Comparison of ENCODE assay signal across 24 mouse cellular contexts in the genomic region with DNA sequence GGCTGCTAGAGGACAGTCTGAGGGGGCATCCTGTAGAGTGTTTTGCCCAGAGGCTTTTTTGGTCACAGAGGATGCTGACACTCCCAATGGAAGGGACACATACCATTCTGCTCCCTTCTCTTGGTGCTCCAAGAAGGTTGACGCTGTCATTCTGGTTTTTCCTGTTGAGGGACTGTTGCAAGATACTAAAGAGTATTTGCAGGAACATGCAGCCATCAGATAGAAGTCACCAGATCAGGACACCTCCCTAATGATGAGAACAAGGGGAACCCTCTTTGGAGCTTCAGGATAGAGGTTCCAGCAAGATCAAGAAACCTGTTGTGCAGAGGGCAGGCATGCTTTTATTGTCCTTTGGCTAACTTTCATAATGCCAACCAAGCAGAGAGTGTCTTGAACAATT.
"Had no signal": no experiment of that assay in that cellular context is flagged by ENCODE, and none has a peak within 500 bp of the region (broad histone marks: within the 10 kb centered on the region; RNA-seq: fewer than 3 reads in every experiment).

No protein-coding gene starts in this region.

- H3K9me3 ChIP-seq: heart, embryonic 10.5 days; heart, embryonic 12.5 days; hindbrain, embryonic 10.5 days; hindbrain, embryonic 12.5 days; hindbrain, embryonic 15.5 days; kidney, embryonic 15.5 days; limb, embryonic 12.5 days; liver, embryonic 12.5 days had no signal

- H3K27ac ChIP-seq: gastrocnemius, adult 2 months; heart, embryonic 10.5 days; hindbrain, embryonic 10.5 days; hindbrain, embryonic 12.5 days; hindbrain, embryonic 15.5 days; hindbrain, postnatal 0 days; kidney, embryonic 15.5 days; kidney, postnatal 0 days; layer of hippocampus, adult 2 months; limb, embryonic 12.5 days; liver, embryonic 12.5 days; liver, embryonic 14.5 days had no signal

- H3K4me1 ChIP-seq: heart, embryonic 12.5 days; liver, embryonic 12.5 days had no signal

- H3K27me3 ChIP-seq: hindbrain, embryonic 12.5 days; hindbrain, embryonic 15.5 days; kidney, embryonic 15.5 days; limb, embryonic 12.5 days; liver, embryonic 12.5 days had no signal

- H3K4me3 ChIP-seq: gastrocnemius, adult 2 months; heart, embryonic 10.5 days; heart, embryonic 12.5 days; hindbrain, embryonic 10.5 days; hindbrain, embryonic 12.5 days; hindbrain, embryonic 15.5 days; kidney, embryonic 15.5 days; layer of hippocampus, adult 2 months; limb, embryonic 12.5 days; liver, embryonic 12.5 days had no signal

- H3K4me2 ChIP-seq: heart, embryonic 12.5 days; hindbrain, embryonic 12.5 days; hindbrain, embryonic 15.5 days; kidney, embryonic 15.5 days; limb, embryonic 12.5 days; liver, embryonic 12.5 days had no signal

- DNase-seq: gastrocnemius, adult 2 months; gastrocnemius, postnatal 10 days; gastrocnemius, postnatal 25 days; heart, adult 18-20 months; heart, postnatal 10 days; heart, postnatal 4 days; kidney, adult 11 months; kidney, adult 2 months; kidney, adult 9 months; kidney, postnatal 4 days; left cerebral cortex, postnatal 4 days had no signal

- ATAC-seq: hindbrain, postnatal 0 days; intestine, embryonic 16.5 days; liver, embryonic 12.5 days had no signal

- H3K9ac ChIP-seq: heart, embryonic 12.5 days; hindbrain, embryonic 12.5 days; hindbrain, embryonic 15.5 days; kidney, embryonic 15.5 days; limb, embryonic 12.5 days; liver, embryonic 12.5 days; liver, embryonic 14.5 days had no signal

- H3K36me3 ChIP-seq: heart, embryonic 10.5 days; heart, embryonic 12.5 days; hindbrain, embryonic 10.5 days; hindbrain, embryonic 12.5 days; hindbrain, embryonic 15.5 days; kidney, embryonic 15.5 days; limb, embryonic 12.5 days; liver, embryonic 12.5 days had no signal
